In genomic region chr12:40037876-40038463, GRCm38 (mm10) we compare ENCODE assay signal across 8 mouse cellular contexts. TPM values are rescaled to one million over a fixed set of nuclear protein-coding genes. Genes with fewer than 3 reads are reported as not detected.
DNase-seq lines count a peak whose midpoint lies in the region; ATAC-seq lines count a peak whose summit lies in the region.

Arl4a (minus strand) TSS chr12:40038025.

- no peaks in the 10 kb centered on the region for H3K27me3 ChIP-seq in intestine, embryonic 14.5 days (replicated peaks; ENCODE audit: control insufficient read depth, insufficient read depth, low read length)

- DNase-seq in adrenal gland, adult 18-20 months (ENCODE audit: low spot score in 2 of 2) = peak; percentile 89 to 92
- peak; percentile 93 for DNase-seq in embryo, embryonic 11 days
- peak; percentile 81 to 87 for DNase-seq in gastrocnemius, postnatal 36 days
- peak; percentile 91 for DNase-seq in intestine, embryonic 14.5 days (ENCODE audit: low spot score)
- DNase-seq in left cerebral cortex, postnatal 14 days (ENCODE audit: low spot score in 2 of 2) = peak; percentile 87 to 90
- DNase-seq in right cerebral cortex, postnatal 14 days = peak; percentile 89
- peak; percentile 80 for DNase-seq in urinary bladder, postnatal 25 days (ENCODE audit: low spot score)

- peak within 1 kb of the TSS; percentile 74 for H3K4me2 ChIP-seq in intestine, embryonic 14.5 days (ENCODE audit: low read length)

- under 1% methylated on average over 48 of the region's 68 CpGs for WGBS in intestine, embryonic 14.5 days

- H3K9me3 ChIP-seq in intestine, embryonic 14.5 days (ENCODE audit: control insufficient read depth, low read length) = no peaks in the 10 kb centered on the region

- H3K9ac ChIP-seq in intestine, embryonic 14.5 days (ENCODE audit: low read length) = peak within 1 kb of the TSS; percentile 81

- H3K4me3 ChIP-seq in intestine, embryonic 14.5 days (ENCODE audit: low read depth, low read length) = peak within 1 kb of the TSS; percentile 74

- ATAC-seq in intestine, embryonic 14.5 days (replicated peaks; ENCODE audit: low FRiP score, low TSS enrichment, low read depth) = peak; percentile 88
- peak; percentile 74 for ATAC-seq in megakaryocyte-erythroid progenitor cell, adult 5-6 weeks (replicated peaks; ENCODE audit: low FRiP score, low TSS enrichment, poor library complexity, severe bottlenecking)

- H3K27ac ChIP-seq in intestine, embryonic 14.5 days (ENCODE audit: low read depth) = peak within 1 kb of the TSS; percentile 91

- H3K36me3 ChIP-seq in intestine, embryonic 14.5 days (ENCODE audit: control insufficient read depth, insufficient read depth, low read length) = no peaks in the 10 kb centered on the region

- intact Hi-C loops in gastrocnemius, postnatal 36 days (cut with DNase I) = loop anchor here (5.0 kb wide), 1 partner anchor 371 kb away; no protein-coding TSS in a partner anchor
- intact Hi-C loops in left cerebral cortex, postnatal 14 days (cut with DNase I) = loop anchor here (1.0 to 5.0 kb wide), 3 partner anchors 81 to 373 kb away; no protein-coding TSS in a partner anchor

- 0 out of 2 replicates have a peak, but pooled peaks cover 4% of the 10 kb centered on the region for H3K4me1 ChIP-seq in intestine, embryonic 14.5 days (replicated peaks; ENCODE audit: control insufficient read depth, insufficient read depth, low read length)

RNA-seq across cellular contexts. Expression of gene Arl4a, which starts in this region (rescaled TPM):
- total RNA-seq in adrenal gland, adult 18-20 months (2021) = 100 to 1,000 TPM in 1 of 2 experiments, 10 to 100 TPM in 1; 77.2 to 124 TPM
- total RNA-seq in gastrocnemius, postnatal 36 days (2021) = 10 to 100 TPM; 16.1 to 21.1 TPM
- polyA plus RNA-seq in intestine, embryonic 14.5 days (2014; fragmentation: Nextera tagmentation; extraction: Ambion mirVana) = 53.6 and 57.7 TPM in 2 replicates
- 10 to 100 TPM; 51.7 to 57.5 TPM for total RNA-seq in left cerebral cortex, postnatal 14 days (2021)
- total RNA-seq in megakaryocyte-erythroid progenitor cell, adult 5-6 weeks (2014; fragmentation: Nextera tagmentation) = 58.7 and 90.2 TPM in 2 replicates
- 54.9 and 57.5 TPM in 2 replicates for total RNA-seq in megakaryocyte-erythroid progenitor cell, adult 5-6 weeks (2017)

Comparison
In these comparisons a context has a peak if more than half of its experiments do, and no peak if none do; other contexts are left out.
1. Peak in every context shown above with its lines: DNase-seq, ATAC-seq, H3K4me3 ChIP-seq and H3K27ac ChIP-seq.